Mouse (Mus musculus) liver, postnatal 0 days (tissue): ENCODE measurements around the gene Frmd6. TPM values are rescaled to one million over a fixed set of nuclear protein-coding genes. Genes with fewer than 3 reads are reported as not detected.

Experiments
- ATAC-seq: fragments of 200-750 bp; cut with Nextera tagmentation; 2 replicates; pipeline ENCODE4 v1.8.0; 2017; ENCODE audit warnings: mild to moderate bottlenecking, moderate library complexity
- DNase-seq: peaks from one replicate; pipeline ENCODE4 v3.0.0-alpha.2; 2016
- H3K27ac ChIP-seq: fragments of 300-500 bp; sonication (generic); 2 replicates; pipeline ENCODE4 v1.5.1; 2014; ENCODE audit warnings: antibody characterized with exemption, moderate library complexity, mild to moderate bottlenecking, low read depth
- H3K27me3 ChIP-seq: fragments of 300-500 bp; sonication (generic); 2 replicates; pipeline ENCODE4 v1.6.1; 2014; ENCODE audit warnings: low read length, control low read depth, mixed read lengths; ENCODE audit not compliant: insufficient read depth
- H3K36me3 ChIP-seq: fragments of 300-500 bp; sonication (generic); replicated peaks from 2 replicates; pipeline ENCODE4 v1.6.1; 2014; ENCODE audit warnings: mild to moderate bottlenecking, control low read depth, low read length, moderate library complexity, mixed read lengths; ENCODE audit not compliant: insufficient read depth
- H3K4me1 ChIP-seq: fragments of 300-500 bp; sonication (generic); 2 replicates; pipeline ENCODE4 v1.6.1; 2014; ENCODE audit warnings: antibody characterized with exemption, mild to moderate bottlenecking, control low read depth; ENCODE audit not compliant: insufficient read depth
- H3K4me2 ChIP-seq: fragments of 300-500 bp; sonication (generic); 2 replicates; pipeline ENCODE4 v1.6.1; 2014; ENCODE audit warnings: low read depth, mild to moderate bottlenecking, low read length, moderate library complexity, mixed read lengths
- H3K4me3 ChIP-seq: fragments of 300-500 bp; sonication (generic); 2 replicates; pipeline ENCODE4 v1.5.1; 2014; ENCODE audit warnings: low read depth, low read length
- H3K9ac ChIP-seq: fragments of 300-500 bp; sonication (generic); replicated peaks from 2 replicates; pipeline ENCODE4 v1.6.1; 2014; ENCODE audit warnings: mild to moderate bottlenecking, moderate library complexity
- H3K9me3 ChIP-seq: fragments of 300-500 bp; sonication (generic); 2 replicates; pipeline ENCODE4 v1.6.1; 2016; ENCODE audit warnings: mild to moderate bottlenecking, control low read depth, low read length, mixed read lengths
- CTCF ChIP-seq: sonication (generic); IDR thresholded peaks from 2 replicates; pipeline ENCODE4 v1.5.1; 2016; ENCODE audit warnings: antibody characterized with exemption, low read depth
- EP300 ChIP-seq: IDR thresholded peaks from 2 replicates; pipeline ENCODE4 v1.6.1; 2016; ENCODE audit warnings: antibody characterized with exemption, low read depth, mild to moderate bottlenecking
- WGBS: fragments of 180-500 bp; shearing (Covaris S2); extraction: QIAGEN DNeasy Blood & Tissue Kit; methylation state at CpG from one replicate; pipeline ENCODE4 v1.1.7; 2014; ENCODE audit not compliant: insufficient replicate concordance; 5-methylcytosine and 5-hydroxymethylcytosine counted together
- polyA plus RNA-seq: library from polyadenylated mRNA; unstranded; fragments of >200 nt; fragmentation: Nextera tagmentation; extraction: Ambion mirVana; gene quantifications from 2 replicates; pipeline ENCODE4 v1.2.1, GENCODE M21; 2015

Frmd6 gene
- polyA plus RNA-seq, 1 experiment from 2014 or later = 2.0 TPM

DNA sequence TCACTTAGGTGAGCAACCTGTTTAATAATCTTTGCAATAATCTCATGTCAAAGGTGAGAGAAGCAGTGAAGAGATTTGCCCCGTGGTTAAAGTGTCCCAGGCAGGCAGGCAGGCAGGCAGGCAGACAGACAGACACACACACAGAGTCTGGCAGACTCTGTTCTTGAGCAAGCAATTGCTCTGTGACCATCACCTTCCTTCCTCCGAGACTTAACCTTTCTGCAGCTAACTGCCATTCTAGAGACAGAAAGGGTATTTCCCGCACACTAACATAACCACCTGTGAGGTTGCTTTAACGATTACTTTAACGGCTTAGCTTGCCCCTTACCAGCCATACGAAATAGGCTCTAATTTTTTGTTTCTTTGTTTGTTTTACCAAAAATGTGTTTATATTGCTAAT lies 30.4 kb downstream of the Frmd6 start:
- Histone ChIP-seq H3K9me3 (no peaks in the 10 kb centered on the region), H3K4me1 (no peaks in the 10 kb centered on the region; the same call in 1 of the 2 replicates), H3K4me3 (no peak overlapping the region), H3K9ac (no peak overlapping the region), H3K27ac (no peak overlapping the region), H3K27me3 (no peaks in the 10 kb centered on the region), H3K36me3 (no peaks in the 10 kb centered on the region), H3K4me2 (no peak overlapping the region)
- TF ChIP-seq EP300 = no peak
- no peak for TF ChIP-seq CTCF
- no peak for ATAC-seq
- 64% methylated on average over 6 of the region's 6 CpGs for WGBS
- DNase-seq = no peak

DNA sequence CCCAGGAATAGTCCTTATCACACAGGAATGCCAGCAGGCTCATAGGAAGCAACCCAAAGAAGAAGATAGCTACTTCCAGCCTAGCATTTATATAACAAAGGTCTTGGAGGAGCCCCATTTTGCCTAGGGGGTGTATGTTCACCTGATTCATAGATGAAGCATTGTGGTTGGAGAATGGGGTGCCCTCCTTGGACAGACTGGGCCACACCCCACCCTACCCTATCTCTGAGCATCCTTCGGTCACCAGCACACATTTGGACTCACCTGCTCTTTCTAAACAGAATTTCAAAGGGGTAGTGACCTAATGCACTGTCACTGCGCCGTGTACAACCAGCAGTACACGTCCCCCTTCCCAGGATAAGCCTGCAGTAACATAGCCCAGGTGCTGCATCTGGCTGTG lies 31.5 kb downstream of the Frmd6 start:
- Histone ChIP-seq H3K4me1 (no peaks in the 10 kb centered on the region), H3K9me3 (no peaks in the 10 kb centered on the region), H3K9ac (no peak overlapping the region), H3K27ac (no peak overlapping the region), H3K4me3 (no peak overlapping the region), H3K4me2 (no peak overlapping the region), H3K27me3 (no peaks in the 10 kb centered on the region), H3K36me3 (no peaks in the 10 kb centered on the region)
- DNase-seq (no peak), ATAC-seq (no peak)
- 80% methylated on average over 4 of the region's 4 CpGs for WGBS
- TF ChIP-seq EP300 (no peak), CTCF (no peak)

GRCm38 (mm10) chr12:70863281-70863680 lies 38.0 kb downstream of the Frmd6 start:
- Histone ChIP-seq H3K9me3 (no peaks in the 10 kb centered on the region), H3K9ac (no peak overlapping the region), H3K27me3 (no peaks in the 10 kb centered on the region), H3K27ac (peak overlapping the region; percentile 11; the same call in 1 of the 2 replicates), H3K36me3 (no peaks in the 10 kb centered on the region), H3K4me1 (no peaks in the 10 kb centered on the region; the same call in 1 of the 2 replicates), H3K4me2 (no peak overlapping the region), H3K4me3 (no peak overlapping the region)
- no peak for TF ChIP-seq CTCF
- 61% methylated on average over 7 of the region's 7 CpGs for WGBS
- no peak for ATAC-seq
- no peak for DNase-seq

- TF ChIP-seq EP300 (no peak), CTCF (no peak)
- no peak overlapping the region for H3K4me3 ChIP-seq
- peaks cover 8% of the 10 kb centered on the region for H3K4me1 ChIP-seq
- H3K27ac ChIP-seq = no peak overlapping the region
- WGBS = 76% methylated on average over 3 of the region's 3 CpGs
- no peaks in the 10 kb centered on the region for H3K27me3 ChIP-seq
- no peaks in the 10 kb centered on the region for H3K36me3 ChIP-seq
- DNase-seq (no peak), ATAC-seq (no peak)
- no peak overlapping the region for H3K9ac ChIP-seq
- H3K4me2 ChIP-seq = no peak overlapping the region
- no peaks in the 10 kb centered on the region for H3K9me3 ChIP-seq
Measured at GRCm38 (mm10) chr12:70867780-70868179, 42.5 kb downstream of the Frmd6 start.

DNA sequence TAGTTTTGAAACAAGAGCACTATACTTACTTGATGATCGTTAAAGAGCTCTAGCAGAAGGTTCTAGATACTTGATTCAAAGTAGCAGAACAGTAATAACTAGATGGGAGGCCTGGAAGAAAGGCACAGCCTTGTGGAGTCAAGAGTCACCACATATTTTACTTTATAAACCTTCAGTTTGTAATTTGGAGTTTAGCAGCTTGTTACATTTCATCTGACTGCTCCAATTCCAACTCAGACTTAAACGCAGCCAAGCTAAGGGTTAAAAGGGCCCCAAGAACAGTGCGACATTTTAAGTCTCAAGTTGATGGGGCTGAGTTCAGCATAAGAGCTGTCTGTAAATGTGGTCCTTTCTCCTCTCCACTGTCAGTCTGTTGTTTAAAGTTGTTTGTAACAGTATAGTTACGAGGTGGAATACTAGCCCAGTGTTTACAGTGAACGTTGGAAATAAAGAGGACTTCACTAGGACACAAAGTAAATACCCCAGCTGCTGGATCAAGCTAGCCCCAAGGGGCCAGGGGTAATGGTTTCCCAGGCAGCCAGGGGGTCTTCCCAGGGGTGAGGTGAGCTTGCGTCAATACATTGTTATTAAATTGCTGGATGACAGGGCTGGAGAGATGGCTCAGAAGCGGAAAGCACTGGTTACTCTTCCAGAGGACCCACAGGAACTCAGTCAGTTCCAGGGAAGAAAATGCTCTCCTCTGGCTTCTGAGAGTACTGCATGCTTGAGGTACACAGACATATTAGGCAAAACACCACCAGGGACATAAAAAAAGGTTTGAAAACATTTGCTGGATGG lies 43.1 kb downstream of the Frmd6 start:
- Histone ChIP-seq H3K27me3 (no peaks in the 10 kb centered on the region), H3K4me2 (no peak overlapping the region), H3K9me3 (no peaks in the 10 kb centered on the region), H3K4me1 (peaks cover 8% of the 10 kb centered on the region), H3K27ac (no peak overlapping the region), H3K36me3 (no peaks in the 10 kb centered on the region), H3K9ac (no peak overlapping the region), H3K4me3 (no peak overlapping the region)
- TF ChIP-seq EP300 = no peak
- no peak for TF ChIP-seq CTCF
- 76% methylated on average over 7 of the region's 7 CpGs for WGBS
- ATAC-seq (no peak), DNase-seq (no peak)

DNA sequence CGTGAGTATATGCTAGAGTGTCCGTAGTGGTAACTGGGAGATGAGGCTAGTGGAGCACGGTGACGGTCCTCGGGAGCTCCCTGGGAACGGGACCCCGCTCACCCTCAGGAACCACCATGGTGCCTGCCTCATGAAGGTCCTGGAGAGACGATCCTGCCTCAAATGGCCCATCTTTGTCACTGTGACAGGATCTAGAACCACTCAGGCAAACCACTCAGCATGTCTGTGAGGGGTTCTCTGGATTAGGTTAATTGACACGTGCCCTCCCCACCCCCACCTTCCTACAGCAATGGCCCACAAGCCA lies 43.6 kb downstream of the Frmd6 start:
- Histone ChIP-seq H3K9ac (no peak overlapping the region), H3K4me2 (no peak overlapping the region), H3K9me3 (no peaks in the 10 kb centered on the region), H3K27me3 (no peaks in the 10 kb centered on the region), H3K4me1 (peaks cover 8% of the 10 kb centered on the region), H3K27ac (no peak overlapping the region), H3K36me3 (no peaks in the 10 kb centered on the region), H3K4me3 (no peak overlapping the region)
- no peak for ATAC-seq
- TF ChIP-seq EP300 = no peak
- WGBS = 76% methylated on average over 9 of the region's 9 CpGs
- DNase-seq = no peak

DNA sequence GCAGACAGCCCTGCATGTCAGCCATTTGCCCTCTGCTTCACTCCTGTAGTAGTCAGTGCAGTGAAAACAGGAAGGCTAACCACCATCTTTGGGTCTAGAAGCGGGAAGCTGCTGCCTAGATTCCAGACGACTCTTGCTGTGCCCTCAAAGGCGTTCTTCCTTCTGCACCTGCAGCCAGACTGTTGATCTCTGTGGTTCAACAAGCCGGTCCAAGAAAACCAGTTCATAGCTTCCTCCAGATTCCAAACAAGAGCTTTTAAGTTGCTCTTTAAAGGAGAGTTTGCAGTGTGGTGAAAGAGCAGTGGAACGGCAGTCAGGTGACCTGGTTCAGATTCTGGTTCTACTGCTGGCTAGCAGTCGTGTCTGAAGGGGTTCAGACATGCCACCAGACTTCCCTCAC lies 48.2 kb downstream of the Frmd6 start:
- Histone ChIP-seq H3K9ac (no peak overlapping the region), H3K4me1 (peaks cover 8% of the 10 kb centered on the region; the same call in 1 of the 2 replicates), H3K4me3 (no peak overlapping the region), H3K4me2 (no peak overlapping the region), H3K27me3 (no peaks in the 10 kb centered on the region), H3K36me3 (0 out of 2 replicates have a peak, but pooled peaks cover 7% of the 10 kb centered on the region), H3K9me3 (no peaks in the 10 kb centered on the region), H3K27ac (no peak overlapping the region)
- no peak for TF ChIP-seq CTCF
- no peak for TF ChIP-seq EP300
- 54% methylated on average over 6 of the region's 6 CpGs for WGBS
- no peak for ATAC-seq
- no peak for DNase-seq
